Mouse (Mus musculus) frontal cortex, postnatal 14 days (tissue): Measurements from ENCODE around the gene Ak2.

Source experiments
- DNase-seq, 2 experiments: peaks; one replicate each; pipeline ENCODE4 v3.0.0; 2022; ENCODE audit warnings: low spot score in 2 of 2

Gene Ak2

DNA sequence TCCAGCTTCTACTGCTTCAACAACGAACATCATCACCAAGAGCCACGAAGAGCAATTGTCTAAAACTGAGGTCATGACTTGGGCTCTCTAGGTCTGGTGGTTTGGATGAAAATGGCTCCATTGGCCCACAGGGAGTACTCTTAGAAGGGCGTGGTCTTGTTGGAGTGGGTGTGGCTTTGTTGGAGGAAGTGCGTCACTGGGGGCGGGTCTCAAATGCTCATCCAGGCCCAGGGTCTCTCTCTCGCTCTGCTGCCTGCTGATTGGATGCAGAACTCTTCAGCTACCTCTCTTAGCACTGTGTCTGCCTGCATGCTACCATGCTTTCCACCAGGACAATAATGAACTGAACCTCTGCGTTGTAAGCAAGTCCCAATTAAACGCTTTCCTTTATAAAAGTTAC is 17.1 kb upstream of the Ak2 start:
- no peak for DNase-seq

DNA sequence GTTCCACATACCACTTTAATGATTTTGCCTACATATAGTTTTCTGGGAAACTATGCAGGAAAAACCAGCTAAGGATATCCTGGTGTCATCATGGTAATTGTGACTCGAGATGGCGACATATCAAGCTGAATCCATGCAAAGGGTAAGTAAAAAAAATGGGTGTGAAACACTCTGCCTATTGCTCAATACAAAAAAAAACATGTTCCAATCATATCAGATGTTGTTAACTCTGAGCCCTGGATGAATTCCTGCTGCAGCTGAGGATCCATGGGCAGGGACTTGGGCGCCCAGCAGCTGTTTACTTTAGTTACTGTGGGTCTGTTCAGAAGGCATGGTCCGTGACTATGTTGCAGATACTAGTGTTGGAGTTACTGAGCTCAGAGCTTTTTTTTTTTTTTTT is 15.2 kb upstream of the Ak2 start:
- no peak for DNase-seq

DNA sequence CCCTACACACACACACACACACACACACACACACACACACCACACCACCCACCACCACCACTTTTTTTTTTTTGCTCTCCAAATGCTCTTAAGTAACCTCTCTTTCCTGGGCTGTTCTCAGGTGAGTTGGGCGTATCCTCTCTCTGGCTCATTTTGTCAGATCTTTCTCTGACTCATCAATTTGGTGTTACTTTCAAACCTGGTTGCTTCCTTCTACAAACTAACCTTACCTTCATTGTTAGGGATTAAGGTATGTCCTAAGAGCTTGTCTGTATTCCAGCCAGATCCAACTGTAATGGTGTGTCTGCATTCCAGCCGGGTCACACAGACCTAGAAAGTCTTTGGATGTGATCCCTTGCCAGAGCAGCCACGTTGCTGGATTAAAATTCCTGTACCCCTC is 14.5 kb upstream of the Ak2 start:
- DNase-seq: no peak

DNA sequence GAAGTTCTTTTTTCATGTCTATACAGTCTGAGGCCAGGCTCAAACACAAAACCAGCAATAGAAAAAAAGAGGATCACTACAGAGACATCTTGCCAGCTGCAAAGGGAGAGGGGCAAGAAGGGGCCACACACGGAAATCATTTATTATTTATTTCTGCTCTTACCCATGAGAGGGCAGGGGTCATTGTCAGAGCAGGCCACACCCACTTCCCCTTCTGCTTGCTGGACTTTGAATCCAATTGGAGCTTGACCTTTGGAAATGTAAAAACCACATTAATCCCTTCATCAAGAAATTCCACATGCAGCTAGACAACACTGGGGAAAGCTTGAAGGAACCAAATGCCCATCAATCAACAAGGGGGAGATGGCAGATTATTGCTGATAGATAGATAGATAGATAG is 13.1 kb upstream of the Ak2 start:
- DNase-seq: no peak

DNA sequence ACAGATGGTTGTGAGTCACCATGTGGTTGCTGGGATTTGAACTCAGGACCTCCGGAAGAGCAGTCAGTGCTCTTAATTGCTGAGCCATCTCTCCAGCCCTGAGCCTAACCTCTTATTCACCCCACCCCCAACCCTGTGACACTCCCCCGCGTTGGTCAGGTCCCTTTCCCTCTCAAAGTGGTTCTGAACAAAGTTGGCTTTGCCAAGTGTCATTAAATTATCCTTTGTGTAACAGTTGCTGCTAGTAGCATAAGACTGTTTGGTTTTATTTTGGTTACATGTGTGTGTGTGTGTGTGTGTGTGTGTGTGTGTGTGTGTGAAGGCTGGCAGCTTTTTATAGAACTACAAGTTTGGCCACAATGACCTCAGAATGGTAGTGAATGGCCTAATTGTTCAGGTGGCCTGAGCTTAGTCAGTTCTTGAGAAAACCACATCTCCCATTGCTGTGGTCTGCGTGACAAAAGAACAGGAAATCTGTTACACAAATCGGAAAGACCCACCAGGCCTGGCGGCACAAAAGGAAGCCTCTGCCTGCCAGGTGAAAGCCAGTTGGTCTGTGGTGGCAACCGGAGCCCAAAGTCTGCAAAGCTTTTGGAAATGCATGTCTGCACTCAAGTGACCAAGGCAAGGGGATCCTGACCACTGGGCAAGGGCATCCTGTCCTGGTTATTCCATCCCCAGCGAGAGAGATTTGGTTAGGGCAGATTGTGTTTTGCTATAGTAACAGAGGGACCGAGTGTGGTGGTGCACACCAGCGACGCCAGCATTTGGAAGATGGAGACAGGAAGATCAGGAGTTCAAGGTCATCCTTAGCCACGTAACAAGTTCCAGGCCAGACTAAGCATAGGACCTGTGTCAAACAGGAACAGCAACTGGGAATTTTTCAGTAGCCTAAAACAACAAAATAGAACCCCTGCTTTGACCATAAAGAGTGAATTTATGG is 10.6 kb upstream of the Ak2 start:
- no peak for DNase-seq

DNA sequence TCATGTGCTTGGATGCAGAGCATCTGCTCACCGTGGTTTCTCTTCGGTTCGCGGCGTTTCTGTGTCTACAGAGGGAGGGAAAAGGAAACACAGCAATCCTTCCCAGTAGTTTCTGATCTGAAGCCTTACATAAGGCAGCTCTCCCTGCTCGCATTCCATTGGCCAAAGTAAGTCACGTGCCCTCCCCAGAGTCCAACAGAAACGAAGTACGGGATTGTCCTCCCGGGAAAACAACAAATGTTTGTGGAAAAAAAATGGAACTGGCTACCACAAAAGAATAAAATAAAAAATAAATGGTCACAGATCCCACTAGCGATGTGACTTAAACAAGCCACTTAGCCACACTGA is 10.0 kb upstream of the Ak2 start:
- DNase-seq: no peak

DNA sequence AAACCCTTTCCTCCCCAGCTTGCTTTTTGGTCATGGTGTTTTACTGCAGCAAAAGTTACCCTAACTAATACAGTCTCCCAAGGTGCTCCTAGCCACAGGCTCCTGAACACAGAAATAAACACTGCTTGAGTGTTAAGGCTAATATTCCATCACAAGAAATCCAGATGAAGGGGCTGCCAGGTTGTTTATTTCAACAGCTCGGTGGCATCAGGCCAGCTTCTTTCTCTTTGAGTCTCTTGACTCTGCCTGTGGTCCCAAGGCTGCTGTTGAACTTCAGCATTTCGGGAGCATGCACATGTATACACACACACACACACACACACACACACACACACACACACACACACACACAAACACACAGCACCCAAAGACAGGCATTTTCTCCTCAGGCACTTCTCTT is 8.6 kb upstream of the Ak2 start:
- DNase-seq: no peak

DNA sequence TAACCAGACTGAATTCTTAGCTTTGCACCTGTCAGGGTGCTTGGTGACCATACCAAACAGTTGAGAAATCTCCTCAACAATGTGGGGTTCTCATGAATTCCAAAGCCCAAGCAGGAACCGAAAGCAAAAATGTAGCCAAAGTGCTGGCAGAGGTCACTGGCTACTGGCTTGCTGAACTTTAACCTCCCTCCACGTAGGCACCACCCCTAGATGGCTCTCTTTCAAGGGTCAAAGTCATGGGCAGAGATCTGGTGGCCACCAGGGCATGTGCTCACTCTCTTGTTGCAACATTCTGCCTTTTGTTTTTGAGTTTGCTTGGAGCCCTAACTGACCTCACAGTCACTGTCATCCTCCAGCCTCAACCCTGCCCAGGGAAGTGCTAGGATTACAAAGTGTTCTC is 8.1 kb upstream of the Ak2 start:
- no peak for DNase-seq

DNA sequence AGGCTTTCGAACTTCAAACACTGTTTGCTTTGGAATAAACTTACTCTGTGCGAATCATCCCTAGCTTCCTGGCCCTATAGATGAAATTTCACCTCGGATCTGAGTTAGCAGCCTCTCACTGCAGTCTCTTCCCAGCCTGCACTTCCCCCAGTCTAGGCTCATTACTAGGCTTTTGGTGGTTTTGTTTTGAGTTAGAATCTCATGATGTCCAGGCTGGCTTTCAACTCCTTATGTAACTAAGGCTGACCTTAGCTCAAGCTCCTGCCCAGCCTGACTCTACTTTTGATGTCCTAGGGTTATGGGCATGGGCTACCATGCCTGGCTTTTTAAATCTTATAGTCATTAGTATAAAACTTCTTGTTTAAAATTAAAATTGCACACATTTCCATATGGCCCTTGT is 7.2 kb upstream of the Ak2 start:
- DNase-seq: no peak

DNA sequence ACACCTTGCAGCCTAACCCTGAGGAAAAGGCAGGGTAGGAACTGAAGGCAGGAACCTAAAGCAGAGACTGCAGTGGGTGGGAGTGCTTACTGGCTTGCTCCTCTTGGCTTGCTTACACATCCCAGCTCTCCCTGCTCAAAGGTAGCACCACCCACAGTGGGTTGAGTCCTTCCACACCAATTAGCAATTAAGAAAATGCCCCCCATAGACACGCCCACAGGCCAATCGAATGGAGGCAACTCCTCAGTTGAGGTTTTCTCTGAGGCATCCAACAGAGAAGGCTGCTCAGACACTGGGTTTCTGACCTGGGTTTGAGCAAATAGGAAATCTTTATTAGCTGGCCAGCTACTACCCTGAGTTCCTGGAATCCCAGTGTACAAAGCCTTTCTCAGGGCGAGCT is 2.8 kb upstream of the Ak2 start:
- DNase-seq: no peak

DNA sequence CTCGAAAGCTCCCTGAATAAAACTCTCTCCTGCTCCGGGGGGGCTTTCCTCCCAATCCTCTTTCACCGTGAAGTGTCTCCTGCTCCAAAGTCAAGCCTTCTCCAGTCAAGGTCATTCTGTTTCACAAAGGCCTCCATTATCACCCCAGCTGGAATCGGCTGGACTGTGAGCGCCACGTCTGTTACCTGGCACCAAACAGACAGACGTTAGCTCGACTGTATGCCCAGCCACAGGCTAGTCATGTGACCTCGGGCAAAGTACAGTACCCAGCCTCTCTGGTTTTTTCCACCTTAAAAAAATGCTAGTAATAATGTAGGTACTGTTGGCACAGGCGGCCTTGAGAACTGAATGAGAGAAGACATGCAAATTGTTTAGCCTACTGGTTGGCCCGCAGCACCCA is 2.1 kb upstream of the Ak2 start:
- DNase-seq: no peak

DNA sequence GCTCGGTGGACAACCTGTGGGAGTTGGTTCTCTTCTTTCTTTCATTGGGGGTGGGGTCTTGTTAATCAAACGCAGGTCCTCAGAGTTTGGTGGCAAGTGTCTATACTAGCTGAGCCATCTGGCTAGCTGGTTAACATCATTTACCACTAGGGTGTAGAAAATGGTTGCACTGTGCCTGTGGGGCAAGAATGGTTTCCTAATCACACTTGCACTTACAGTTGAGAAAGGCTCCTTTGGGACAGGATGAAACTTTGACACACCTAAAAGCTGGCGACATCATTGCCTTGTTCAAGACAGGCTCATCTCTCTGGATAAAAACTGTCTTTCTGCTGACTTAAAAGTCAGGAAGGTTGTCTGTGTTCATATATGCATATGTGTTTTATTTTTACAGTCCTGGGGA is 418 bp downstream of the Ak2 start:
- no peak for DNase-seq

DNA sequence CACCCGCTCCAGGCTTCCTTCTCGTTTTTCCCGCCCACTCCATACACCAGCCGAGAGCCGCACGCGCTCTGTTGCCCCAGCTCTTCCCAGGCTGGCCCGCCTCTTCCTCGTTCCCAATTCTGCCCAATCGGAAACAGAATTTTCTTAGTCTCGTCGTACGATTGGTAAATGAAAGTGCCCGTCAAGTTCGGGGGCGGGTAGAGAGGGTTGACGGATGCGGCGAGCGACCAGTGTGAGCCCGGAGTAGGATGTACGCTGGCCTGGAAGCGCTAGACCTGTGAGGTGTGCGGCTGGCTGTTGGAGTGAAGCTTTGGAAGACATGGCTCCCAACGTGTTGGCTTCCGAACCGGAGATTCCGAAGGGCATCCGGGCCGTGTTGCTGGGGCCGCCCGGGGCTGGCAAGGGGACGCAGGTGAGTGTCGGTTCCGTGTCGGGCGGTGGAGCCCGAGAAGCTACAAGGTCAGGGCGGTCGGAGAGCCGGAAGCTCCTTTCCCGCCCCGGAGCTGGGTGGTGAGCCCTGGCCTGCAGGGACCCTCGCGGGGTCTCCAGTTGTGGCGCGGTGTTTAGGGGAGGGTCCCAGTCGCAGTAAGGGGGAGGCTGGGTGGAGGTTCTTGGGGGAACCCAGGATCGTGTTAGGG is 1.4 kb downstream of the Ak2 start:
- DNase-seq: peak; percentile 94 to 98

DNA sequence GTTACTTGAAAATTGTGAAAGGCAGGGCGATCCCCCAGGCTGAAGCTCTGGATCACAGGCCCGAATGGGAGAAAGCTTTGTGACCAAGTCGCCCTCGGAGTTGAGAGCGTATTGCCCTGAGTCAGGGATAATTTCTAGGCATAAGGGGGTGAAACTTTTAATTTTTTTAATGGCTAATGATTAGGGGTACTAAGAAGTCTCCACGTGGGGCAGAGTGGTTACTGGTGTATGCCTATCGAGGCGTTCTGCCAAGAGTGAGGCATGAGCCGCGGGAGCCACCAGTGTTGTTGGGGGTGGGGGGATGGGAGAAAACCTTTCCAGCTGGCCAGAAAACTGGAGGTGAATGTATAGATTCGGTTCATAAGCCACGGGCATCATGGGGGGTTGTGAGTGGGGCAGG is 1.9 kb downstream of the Ak2 start:
- DNase-seq: no peak

DNA sequence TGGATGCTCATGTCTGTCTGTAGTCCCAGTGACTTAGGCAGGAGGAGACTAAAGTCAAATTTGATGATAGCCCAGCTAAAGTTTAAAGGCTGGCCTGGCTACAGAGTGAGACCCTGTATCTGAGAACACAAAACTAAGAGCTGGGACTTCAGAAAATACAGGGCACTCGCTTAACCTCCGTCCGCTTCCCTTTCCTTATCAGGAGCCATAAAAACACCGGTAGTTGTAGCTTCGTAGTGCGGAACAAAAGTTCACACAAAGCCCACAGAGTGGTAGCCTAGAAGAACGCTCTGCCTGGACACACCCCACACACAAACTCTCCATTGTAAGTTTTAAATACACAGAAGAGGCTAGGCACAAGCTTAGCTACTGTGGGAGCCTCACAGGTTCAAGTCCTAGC is 3.5 kb downstream of the Ak2 start:
- DNase-seq: no peak

DNA sequence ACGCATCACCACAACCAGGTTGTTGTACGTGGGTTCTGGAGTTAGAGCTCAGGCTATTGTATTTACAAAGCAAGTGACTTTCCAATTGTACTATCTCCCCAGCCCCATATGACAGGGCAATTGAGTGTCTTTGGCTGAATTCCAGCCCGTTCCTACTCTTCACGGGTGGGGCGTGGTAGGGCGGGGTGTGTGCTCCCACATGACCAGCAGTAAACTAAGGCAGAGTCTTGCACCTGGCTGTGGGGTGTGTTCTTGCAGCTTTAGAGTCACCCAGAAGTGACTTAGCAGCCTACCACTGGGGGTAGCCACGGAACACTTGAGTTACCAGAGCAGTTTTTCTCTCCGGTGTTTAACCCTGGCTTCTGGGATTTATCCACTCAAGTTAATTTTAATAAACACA is 5.5 kb downstream of the Ak2 start:
- no peak for DNase-seq

DNA sequence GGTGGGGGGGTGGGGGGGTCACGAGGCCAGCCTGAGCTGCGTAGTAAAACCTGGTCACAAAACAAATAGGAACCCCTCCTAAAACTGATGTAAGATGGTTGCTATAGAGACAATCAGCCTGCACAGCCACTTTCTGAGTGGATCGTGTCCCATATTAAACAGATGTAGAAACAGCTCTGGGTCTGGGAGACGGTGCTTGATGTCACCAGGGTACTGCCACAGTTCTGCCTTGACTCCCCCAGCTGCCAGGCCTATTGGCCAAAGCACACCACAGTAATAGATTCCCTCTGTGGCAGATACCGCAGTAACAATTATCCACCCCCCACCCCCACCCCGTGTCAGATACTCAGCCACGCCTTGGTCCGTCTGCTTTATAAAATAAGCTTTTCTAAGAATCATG is 6.6 kb downstream of the Ak2 start:
- DNase-seq: no peak

DNA sequence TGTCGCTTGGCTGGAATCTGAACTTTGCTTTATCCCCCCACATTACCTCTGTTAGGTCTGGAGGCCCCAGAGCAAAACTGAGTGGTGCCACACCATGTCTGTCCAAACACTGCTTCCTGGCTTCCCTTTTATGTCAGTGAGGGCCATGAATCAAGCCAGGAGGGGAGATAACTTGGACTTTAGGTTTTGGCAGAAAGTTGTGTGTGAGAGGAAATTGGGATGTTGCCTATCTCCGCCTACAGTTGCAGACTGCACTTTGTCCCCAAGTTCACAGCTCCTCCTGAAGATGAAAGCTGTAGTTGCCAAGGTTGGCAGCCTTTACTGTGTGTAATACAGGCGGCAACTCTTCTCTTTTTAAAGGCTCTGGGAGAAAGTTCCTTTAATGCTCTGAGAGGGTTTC is 9.0 kb downstream of the Ak2 start:
- no peak for DNase-seq

DNA sequence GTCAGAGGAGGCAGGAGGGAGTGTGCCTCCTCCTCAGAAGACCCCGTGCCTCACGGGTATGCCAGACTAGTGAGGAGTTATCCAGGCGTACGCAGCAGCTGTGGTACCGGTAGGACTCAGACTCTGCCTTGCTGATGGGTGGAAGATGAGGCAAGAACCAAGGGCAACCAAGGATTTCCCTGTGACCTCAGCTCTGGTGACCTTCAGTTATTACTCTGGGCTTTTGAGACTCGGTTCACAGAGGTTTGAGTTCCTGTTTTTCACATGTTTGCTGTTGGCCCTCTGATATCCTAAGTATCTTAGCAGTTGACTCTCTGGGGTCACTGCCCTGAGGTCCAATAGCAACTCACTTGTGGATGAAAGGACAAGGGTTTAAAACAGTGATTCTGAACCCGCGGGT is 12.0 kb downstream of the Ak2 start:
- DNase-seq: no peak

DNA sequence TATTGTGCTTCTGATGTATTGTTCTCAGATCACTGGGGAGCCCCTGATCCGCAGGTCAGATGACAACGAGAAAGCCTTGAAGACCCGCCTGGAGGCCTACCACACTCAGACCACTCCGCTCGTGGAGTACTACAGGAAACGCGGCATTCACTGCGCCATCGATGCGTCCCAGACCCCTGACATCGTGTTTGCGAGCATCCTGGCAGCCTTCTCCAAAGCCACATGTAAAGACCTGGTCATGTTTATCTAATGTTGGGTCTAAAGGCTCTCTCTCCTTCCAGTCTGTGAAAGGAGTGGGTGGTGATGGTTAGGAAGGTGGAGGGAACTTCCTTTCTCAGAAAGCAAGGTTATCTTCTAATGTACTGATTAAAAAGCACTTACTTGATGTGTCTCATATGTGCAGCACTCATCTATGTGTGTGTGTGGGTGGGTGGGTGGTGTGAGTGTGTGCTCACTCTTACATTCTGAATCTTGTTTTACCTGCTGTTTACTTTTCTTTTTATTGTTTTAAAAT is 16.3 kb downstream of the Ak2 start:
- no peak for DNase-seq

DNA sequence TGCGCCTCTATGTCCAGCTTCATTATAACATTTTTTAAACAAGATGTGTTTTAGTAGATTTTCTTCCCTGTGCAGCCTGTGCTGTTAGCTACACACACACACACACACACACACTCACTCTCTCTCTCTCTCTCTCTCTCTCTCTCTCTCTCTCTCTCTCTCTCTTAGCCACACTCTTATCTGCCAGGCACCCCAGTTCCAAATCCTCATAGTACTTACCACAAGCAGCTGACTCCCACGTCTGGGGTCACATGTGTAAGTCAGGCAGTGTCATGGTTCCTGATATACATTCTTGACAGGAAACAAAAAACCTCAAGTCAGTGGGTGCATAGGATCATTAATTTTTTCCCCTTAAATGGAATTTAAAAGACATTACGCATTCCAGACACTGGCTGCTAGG is 16.9 kb downstream of the Ak2 start:
- DNase-seq: no peak

DNA sequence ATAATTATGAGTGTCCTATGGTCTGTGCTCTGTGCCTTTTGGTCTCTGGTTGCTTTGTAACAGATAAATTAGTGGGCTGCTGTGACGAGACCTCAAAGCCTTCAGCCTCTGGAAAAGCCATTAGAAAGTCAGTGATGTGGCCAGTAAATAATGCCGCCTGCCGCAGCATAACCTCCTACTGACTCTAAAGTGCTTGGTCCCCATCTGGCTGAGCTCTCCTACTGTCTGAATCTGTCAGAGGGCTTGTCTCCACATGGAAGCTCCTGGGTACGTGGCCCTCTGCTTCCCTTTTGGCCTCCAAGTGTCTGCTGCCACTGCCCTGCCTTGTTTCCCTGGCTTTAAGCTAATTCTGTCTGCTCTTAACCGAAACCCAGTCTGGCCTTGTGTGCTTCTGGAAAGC is 17.8 kb downstream of the Ak2 start:
- DNase-seq: no peak

DNA sequence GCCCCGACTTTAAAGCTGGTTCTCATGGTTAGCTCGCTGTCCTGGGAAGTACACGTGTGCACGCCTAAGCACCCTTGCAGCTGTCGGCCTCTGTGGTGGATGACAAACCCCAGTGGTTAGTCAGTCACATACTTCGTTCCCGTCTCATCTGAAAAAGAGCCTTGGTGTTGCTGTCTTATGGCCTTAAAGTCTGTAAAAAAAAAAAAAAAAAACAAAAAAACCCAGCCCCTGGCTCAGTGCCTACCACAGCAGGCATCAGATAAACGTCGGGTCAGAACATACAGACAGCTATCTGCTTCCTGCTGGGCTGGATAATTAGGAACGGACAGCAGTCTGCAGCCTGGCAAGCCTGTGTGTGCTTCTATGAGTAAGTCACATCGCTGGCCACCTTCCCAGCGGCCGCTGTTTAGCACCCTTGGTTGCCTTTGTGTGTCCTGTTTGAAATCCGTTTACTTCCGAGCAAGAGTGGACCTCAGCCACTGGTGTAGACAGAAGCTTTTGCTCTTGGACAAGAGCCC is 19.9 kb downstream of the Ak2 start:
- no peak for DNase-seq
